Comparison of ENCODE assay signal across 8 mouse cellular contexts in the genomic region with DNA sequence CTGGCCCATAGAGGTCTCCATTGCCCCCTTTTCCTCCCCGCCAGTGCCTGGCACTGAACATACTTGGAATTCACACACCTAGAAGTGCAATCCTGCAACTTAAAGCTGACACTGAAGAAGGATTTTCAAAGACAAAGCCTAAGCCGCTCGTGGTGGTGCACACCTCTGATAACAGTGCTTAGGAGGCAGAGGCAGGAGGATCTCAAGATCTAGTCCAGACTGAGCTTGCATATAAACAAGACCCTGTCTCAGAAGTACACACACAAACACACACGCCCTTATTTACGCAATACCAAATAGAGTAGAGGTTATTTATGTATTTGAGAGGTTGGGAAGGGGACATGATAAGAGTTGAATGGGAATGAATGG. TPM values are rescaled to one million over a fixed set of nuclear protein-coding genes. Genes with fewer than 3 reads are reported as not detected.
A peak's percentile ranks its signal among the peaks of the same experiment; 100 is the strongest.
DNase-seq lines count a peak whose midpoint lies in the region; ATAC-seq and TF ChIP-seq lines count a peak whose summit lies in the region.

No protein-coding gene starts in this region.

- no peaks in the 10 kb centered on the region for H3K4me1 ChIP-seq in embryonic facial prominence, embryonic 10.5 days
- no peaks in the 10 kb centered on the region for H3K4me1 ChIP-seq in hindbrain, postnatal 0 days (ENCODE audit: insufficient read depth, low read length)
- H3K4me1 ChIP-seq in midbrain, postnatal 0 days (ENCODE audit: insufficient read depth, low read length): no peaks in the 10 kb centered on the region

- intact Hi-C loops in left cerebral cortex, postnatal 10 days (cut with DNase I): no loop called here

- peak overlapping the region; percentile 43 for H3K4me2 ChIP-seq in hindbrain, postnatal 0 days (ENCODE audit: low read depth, low read length)
- peak overlapping the region; percentile 28; the same call in 1 of the 2 replicates for H3K4me2 ChIP-seq in midbrain, postnatal 0 days (ENCODE audit: low read depth, low read length, poor library complexity, severe bottlenecking)

- WGBS in embryonic facial prominence, embryonic 10.5 days: 50% methylated on average over 5 of the region's 5 CpGs
- WGBS in hindbrain, postnatal 0 days: 56% methylated on average over 5 of the region's 5 CpGs
- WGBS in midbrain, postnatal 0 days: 52% methylated on average over 4 of the region's 5 CpGs

- no peak for ATAC-seq in hindbrain, postnatal 0 days
- peak; percentile 14; the same call in 1 of the 2 replicates for ATAC-seq in midbrain, postnatal 0 days (ENCODE audit: low FRiP score)

- peak overlapping the region; percentile 82 for H3K27ac ChIP-seq in embryonic facial prominence, embryonic 10.5 days (replicated peaks)
- peak overlapping the region; percentile 58; the same call in 1 of the 2 replicates for H3K27ac ChIP-seq in hindbrain, postnatal 0 days
- H3K27ac ChIP-seq in midbrain, postnatal 0 days (ENCODE audit: low read depth, low read length): peak overlapping the region; percentile 65

- peaks cover 15% of the 10 kb centered on the region for H3K36me3 ChIP-seq in embryonic facial prominence, embryonic 10.5 days (replicated peaks)
- H3K36me3 ChIP-seq in hindbrain, postnatal 0 days (ENCODE audit: insufficient read depth, low read length): no peaks in the 10 kb centered on the region
- H3K36me3 ChIP-seq in midbrain, postnatal 0 days (ENCODE audit: insufficient read depth, low read length): no peaks in the 10 kb centered on the region

- H3K9ac ChIP-seq in hindbrain, postnatal 0 days (replicated peaks; ENCODE audit: low read length): 0 out of 2 replicates have a peak overlapping the region, but pooled peaks have one; percentile 13
- no peak overlapping the region for H3K9ac ChIP-seq in midbrain, postnatal 0 days (replicated peaks; ENCODE audit: low read length, poor library complexity, severe bottlenecking)

- peak; percentile 24; the same call in 1 of the 2 replicates for TF ChIP-seq CTCF in hindbrain, postnatal 0 days (IDR thresholded peaks at IDR 0.05; ENCODE audit: low read depth)
- TF ChIP-seq CTCF in midbrain, postnatal 0 days (IDR thresholded peaks at IDR 0.05): peak; percentile 34

- H3K4me3 ChIP-seq in embryonic facial prominence, embryonic 10.5 days: peak overlapping the region; percentile 64
- peak overlapping the region; percentile 42 for H3K4me3 ChIP-seq in hindbrain, postnatal 0 days (ENCODE audit: low read length)
- H3K4me3 ChIP-seq in midbrain, postnatal 0 days (ENCODE audit: low read depth, low read length): peak overlapping the region; percentile 36

- H3K27me3 ChIP-seq in embryonic facial prominence, embryonic 10.5 days (replicated peaks; ENCODE audit: low read depth, poor library complexity, severe bottlenecking): peaks cover 10% of the 10 kb centered on the region
- H3K27me3 ChIP-seq in hindbrain, postnatal 0 days (ENCODE audit: insufficient read depth, low read length): no peaks in the 10 kb centered on the region
- H3K27me3 ChIP-seq in midbrain, postnatal 0 days (ENCODE audit: insufficient read depth, low read length): no peaks in the 10 kb centered on the region

- DNase-seq in left cerebral cortex, adult 11 months (ENCODE audit: low spot score): peak; percentile 8
- no peak for DNase-seq in left cerebral cortex, postnatal 10 days (ENCODE audit: extremely low spot score in 1 of 2, low spot score in 2 of 2)
- DNase-seq in embryonic facial prominence, embryonic 10.5 days (ENCODE audit: low spot score): no peak
- DNase-seq in hindbrain, postnatal 0 days (ENCODE audit: low spot score): no peak
- no peak for DNase-seq in midbrain, postnatal 0 days (ENCODE audit: low spot score)
- DNase-seq in thymus, postnatal 25 days: no peak
- DNase-seq in c-Kit-positive CD71-positive TER-119-positive erythroid progenitor cells, embryonic 14.5 days (ENCODE audit: low spot score): no peak
- no peak for DNase-seq in adrenal gland, postnatal 36 days

- H3K9me3 ChIP-seq in embryonic facial prominence, embryonic 10.5 days: no peaks in the 10 kb centered on the region
- H3K9me3 ChIP-seq in hindbrain, postnatal 0 days (ENCODE audit: low read length): no peaks in the 10 kb centered on the region
- no peaks in the 10 kb centered on the region for H3K9me3 ChIP-seq in midbrain, postnatal 0 days (ENCODE audit: low read length)

RNA-seq across cellular contexts. Expression of gene Ercc6l, which starts 0.5 kb away (rescaled TPM):
- total RNA-seq in left cerebral cortex, postnatal 10 days (2021): under 1 TPM; 0.51 to 0.60 TPM
- 23.2 and 23.6 TPM in 2 replicates for polyA plus RNA-seq in embryonic facial prominence, embryonic 10.5 days (2016; fragmentation: Nextera tagmentation; extraction: Ambion mirVana)
- 1.8 and 2.1 TPM in 2 replicates for total RNA-seq in hindbrain, postnatal 0 days (2014; rRNA removed)
- 0.90 and 1.3 TPM in 2 replicates for polyA plus RNA-seq in hindbrain, postnatal 0 days (2015; fragmentation: Nextera tagmentation; extraction: Ambion mirVana)
- total RNA-seq in midbrain, postnatal 0 days (2014; rRNA removed): 1.0 and 1.2 TPM in 2 replicates
- 0.28 and 0.31 TPM in 2 replicates for polyA plus RNA-seq in midbrain, postnatal 0 days (2015; fragmentation: Nextera tagmentation; extraction: Ambion mirVana)
- total RNA-seq in adrenal gland, postnatal 36 days (2021): under 1 TPM; 0.63 to 0.89 TPM

RNA-seq across cellular contexts. Expression of gene Rps4x, which starts 31.8 kb away (rescaled TPM):
- 100 to 1,000 TPM; 559 to 636 TPM for total RNA-seq in left cerebral cortex, postnatal 10 days (2021)
- 702 and 707 TPM in 2 replicates for polyA plus RNA-seq in embryonic facial prominence, embryonic 10.5 days (2016; fragmentation: Nextera tagmentation; extraction: Ambion mirVana)
- total RNA-seq in hindbrain, postnatal 0 days (2014; rRNA removed): 649 and 725 TPM in 2 replicates
- 376 and 394 TPM in 2 replicates for polyA plus RNA-seq in hindbrain, postnatal 0 days (2015; fragmentation: Nextera tagmentation; extraction: Ambion mirVana)
- total RNA-seq in midbrain, postnatal 0 days (2014; rRNA removed): 809 and 834 TPM in 2 replicates
- polyA plus RNA-seq in midbrain, postnatal 0 days (2015; fragmentation: Nextera tagmentation; extraction: Ambion mirVana): 345 and 356 TPM in 2 replicates
- 1,000 to 10,000 TPM in 1 of 2 experiments, 100 to 1,000 TPM in 1; 902 to 1,048 TPM for total RNA-seq in adrenal gland, postnatal 36 days (2021)

RNA-seq across cellular contexts. Expression of gene Pin4, which starts 38.2 kb away (rescaled TPM):
- total RNA-seq in left cerebral cortex, postnatal 10 days (2021): 10 to 100 TPM; 18.4 to 33.5 TPM
- 86.5 and 92.1 TPM in 2 replicates for polyA plus RNA-seq in embryonic facial prominence, embryonic 10.5 days (2016; fragmentation: Nextera tagmentation; extraction: Ambion mirVana)
- 2.2 and 5.3 TPM in 2 replicates for total RNA-seq in hindbrain, postnatal 0 days (2014; rRNA removed)
- polyA plus RNA-seq in hindbrain, postnatal 0 days (2015; fragmentation: Nextera tagmentation; extraction: Ambion mirVana): 50.1 and 57.6 TPM in 2 replicates
- 7.7 and 17.8 TPM in 2 replicates for total RNA-seq in midbrain, postnatal 0 days (2014; rRNA removed)
- 41.1 and 54.6 TPM in 2 replicates for polyA plus RNA-seq in midbrain, postnatal 0 days (2015; fragmentation: Nextera tagmentation; extraction: Ambion mirVana)
- total RNA-seq in adrenal gland, postnatal 36 days (2021): 10 to 100 TPM; 58.7 to 59.6 TPM
